Mouse (Mus musculus) liver, embryonic 14.5 days (tissue): ENCODE results near the gene Fxn. TPM values are rescaled to one million over a fixed set of nuclear protein-coding genes. Genes with fewer than 3 reads are reported as not detected.

Experiments
- ATAC-seq: fragments of 200-750 bp; cut with Nextera tagmentation; 2 replicates; pipeline ENCODE4 v1.8.0; 2017; ENCODE audit warnings: moderate number of reproducible peaks, mild to moderate bottlenecking, moderate library complexity; ENCODE audit not compliant: insufficient read depth
- DNase-seq, 3 experiments: peaks; one replicate each; pipeline ENCODE4 v3.0.0-alpha.2; 2012 to 2013; ENCODE audit warnings: low read depth in 3 of 3, low spot score in 3 of 3
- H3K27ac ChIP-seq: fragments of 300-500 bp; sonication (generic); 2 replicates; pipeline ENCODE4 v1.5.1; 2014; ENCODE audit warnings: moderate library complexity, mild to moderate bottlenecking, control low read depth, inconsistent platforms
- H3K27me3 ChIP-seq: fragments of 300-500 bp; sonication (generic); 2 replicates; pipeline ENCODE4 v1.6.1; 2014; ENCODE audit warnings: mild to moderate bottlenecking, low read length, moderate library complexity; ENCODE audit not compliant: control insufficient read depth, insufficient read depth
- H3K36me3 ChIP-seq: fragments of 300-500 bp; sonication (generic); replicated peaks from 2 replicates; pipeline ENCODE4 v1.6.1; 2014; ENCODE audit warnings: low read depth; ENCODE audit not compliant: control insufficient read depth, insufficient read depth
- H3K4me1 ChIP-seq, 2 experiments: fragments of 200-500 bp in 1 of 2; fragments of 300-500 bp in 1 of 2; sonication (generic) in 1 of 2; replicated peaks; 2 replicates each; pipeline ENCODE4 v1.6.1; 2012 to 2014; ENCODE audit warnings: antibody characterized with exemption in 1 of 2, inconsistent platforms in 1 of 2, low read length in 1 of 2; ENCODE audit not compliant: control insufficient read depth in 2 of 2, insufficient read depth in 2 of 2
- H3K4me2 ChIP-seq: fragments of 300-500 bp; sonication (generic); 2 replicates; pipeline ENCODE4 v1.6.1; 2014; ENCODE audit warnings: low read depth, mild to moderate bottlenecking, control low read depth, moderate library complexity
- H3K4me3 ChIP-seq, 2 experiments: fragments of 200-500 bp in 1 of 2; fragments of 300-500 bp in 1 of 2; sonication (generic) in 1 of 2; 2 replicates each; pipeline ENCODE4 v1.5.1; 2012 to 2014; ENCODE audit warnings: low read depth in 2 of 2, low read length in 2 of 2, mild to moderate bottlenecking in 2 of 2, control low read depth in 1 of 2, inconsistent platforms in 1 of 2, moderate library complexity in 1 of 2; ENCODE audit not compliant: insufficient read depth in 1 of 2
- H3K9ac ChIP-seq: fragments of 300-500 bp; sonication (generic); replicated peaks from 2 replicates; pipeline ENCODE4 v1.6.1; 2014; ENCODE audit warnings: mild to moderate bottlenecking, control low read depth, moderate library complexity
- H3K9me3 ChIP-seq: fragments of 300-500 bp; sonication (generic); 2 replicates; pipeline ENCODE4 v1.6.1; 2016; ENCODE audit warnings: low read length, mixed read lengths; ENCODE audit not compliant: control insufficient read depth
- CTCF ChIP-seq: IDR thresholded peaks from 2 replicates; pipeline ENCODE4 v1.5.1; 2016; ENCODE audit warnings: antibody characterized with exemption, low read depth, control low read depth
- EP300 ChIP-seq: IDR thresholded peaks from 2 replicates; pipeline ENCODE4 v1.6.1; 2016; ENCODE audit warnings: antibody characterized with exemption, low read depth
- WGBS: fragments of 180-500 bp; shearing (Covaris S2); extraction: QIAGEN DNeasy Blood & Tissue Kit; methylation state at CpG from one replicate; pipeline ENCODE4 v1.1.7; 2014; ENCODE audit not compliant: insufficient replicate concordance; 5-methylcytosine and 5-hydroxymethylcytosine counted together
- polyA plus RNA-seq, 2 experiments: library from polyadenylated mRNA; depleted of rRNA in 1 of 2; stranded (reverse) in 1 of 2; unstranded in 1 of 2; fragments of >200 nt; fragmentation: Nextera tagmentation in 1 of 2; extraction: Ambion mirVana in 1 of 2; gene quantifications; 2 replicates each; pipeline versions ENCODE4 v1.2.1 to v1.2.3; 2012 to 2014

Gene Fxn
- polyA plus RNA-seq (2012; rRNA removed) (25.3 and 27.8 TPM in 2 replicates), polyA plus RNA-seq (2014; fragmentation: Nextera tagmentation; extraction: Ambion mirVana) (47.4 and 49.1 TPM in 2 replicates)

- ATAC-seq = peak; percentile 87
- no peaks in the 10 kb centered on the region for H3K9me3 ChIP-seq
- peak within 1 kb of the TSS; percentile 95 for H3K27ac ChIP-seq
- no peaks in the 10 kb centered on the region for H3K27me3 ChIP-seq
- peak within 1 kb of the TSS; percentile 97 for H3K4me2 ChIP-seq
- H3K9ac ChIP-seq = peak within 1 kb of the TSS; percentile 94
- peak within 1 kb of the TSS; percentile 71 to 91 for H3K4me3 ChIP-seq
- peaks cover 16 to 26% of the 10 kb centered on the region in 2 experiments for H3K4me1 ChIP-seq
- under 1% methylated on average over 12 of the region's 22 CpGs for WGBS
- H3K36me3 ChIP-seq = peaks cover 4% of the 10 kb centered on the region
- TF ChIP-seq EP300 (no peak), CTCF (no peak)
- peak; percentile 85 to 87 (median 86) for DNase-seq
These were observed at the start of gene Fxn for GRCm38 (mm10) chr19:24280601-24281228. TSS of gene Fxn (minus strand) at chr19:24280605.

GRCm38 (mm10) chr19:24327921-24328320, 47.5 kb upstream of the Fxn start:
- Histone ChIP-seq H3K27ac (no peak overlapping the region), H3K9ac (no peak overlapping the region), H3K27me3 (no peaks in the 10 kb centered on the region), H3K9me3 (no peaks in the 10 kb centered on the region), H3K4me1 (no peaks in the 10 kb centered on the region), H3K4me2 (no peak overlapping the region), H3K4me3 (no peak overlapping the region), H3K36me3 (no peaks in the 10 kb centered on the region)
- DNase-seq = no peak
- 22% methylated on average over 2 of the region's 2 CpGs for WGBS
- no peak for ATAC-seq
- TF ChIP-seq EP300 (no peak), CTCF (no peak)

- ATAC-seq = no peak
- H3K27ac ChIP-seq = no peak overlapping the region
These were observed 46.6 kb upstream of the Fxn start for GRCm38 (mm10) chr19:24326969-24327368.

GRCm38 (mm10) chr19:24325692-24326091, 45.3 kb upstream of the Fxn start:
- WGBS = 72% methylated on average over 6 of the region's 6 CpGs
- H3K27me3 ChIP-seq = no peaks in the 10 kb centered on the region

More at GRCm38 (mm10) chr19:24326969-24327368, 46.6 kb upstream of the Fxn start:
- no peak overlapping the region for H3K4me2 ChIP-seq
- DNase-seq = no peak
- no peak for TF ChIP-seq CTCF
- no peak for TF ChIP-seq EP300
- no peak overlapping the region for H3K4me3 ChIP-seq
- no peak overlapping the region for H3K9ac ChIP-seq
- H3K27me3 ChIP-seq = no peaks in the 10 kb centered on the region
- H3K9me3 ChIP-seq = no peaks in the 10 kb centered on the region
- 55% methylated on average over 1 of the region's 1 CpGs for WGBS
- no peaks in the 10 kb centered on the region for H3K4me1 ChIP-seq
- H3K36me3 ChIP-seq = no peaks in the 10 kb centered on the region

GRCm38 (mm10) chr19:24323841-24324613, 43.6 kb upstream of the Fxn start:
- WGBS = 65% methylated on average over 10 of the region's 10 CpGs
- no peaks in the 10 kb centered on the region for H3K27me3 ChIP-seq
- no peaks in the 10 kb centered on the region for H3K4me1 ChIP-seq
- no peaks in the 10 kb centered on the region for H3K9me3 ChIP-seq
- ATAC-seq = no peak
- H3K36me3 ChIP-seq = no peaks in the 10 kb centered on the region
- H3K9ac ChIP-seq = no peak overlapping the region
- no peak overlapping the region for H3K4me2 ChIP-seq
- TF ChIP-seq EP300 = no peak
- TF ChIP-seq CTCF = no peak
- H3K4me3 ChIP-seq = no peak overlapping the region
- no peak for DNase-seq
- no peak overlapping the region for H3K27ac ChIP-seq

More at GRCm38 (mm10) chr19:24325692-24326091, 45.3 kb upstream of the Fxn start:
- ATAC-seq (no peak), DNase-seq (no peak)
- H3K4me2 ChIP-seq = no peak overlapping the region
- no peak overlapping the region for H3K9ac ChIP-seq
- no peaks in the 10 kb centered on the region for H3K9me3 ChIP-seq
- H3K4me1 ChIP-seq = no peaks in the 10 kb centered on the region
- no peak overlapping the region for H3K27ac ChIP-seq
- TF ChIP-seq EP300 (no peak), CTCF (no peak)
- H3K36me3 ChIP-seq = no peaks in the 10 kb centered on the region
- no peak overlapping the region for H3K4me3 ChIP-seq
